Mouse (Mus musculus) CH12.LX (cell line): ENCODE measurements around the gene Ift43. TPM values are rescaled to one million over a fixed set of nuclear protein-coding genes. Genes with fewer than 3 reads are reported as not detected.

Source experiments
- DNase-seq: peaks from one replicate; pipeline ENCODE4 v3.0.0-alpha.2; 2013; ENCODE audit errors: extremely low read depth
- H3K27ac ChIP-seq: 2 replicates; pipeline ENCODE4 v1.5.1; 2012; ENCODE audit warnings: low read depth, mild to moderate bottlenecking, control low read depth, moderate library complexity; ENCODE audit not compliant: insufficient read depth
- H3K27me3 ChIP-seq: replicated peaks from 2 replicates; pipeline ENCODE3; 2012; ENCODE audit warnings: inconsistent platforms
- H3K36me3 ChIP-seq, 2 experiments: replicated peaks in 1 of 2; 2 replicates each; pipeline versions ENCODE3 to v1.6.1; 2012; ENCODE audit warnings: inconsistent platforms in 1 of 2, low read length in 1 of 2, mild to moderate bottlenecking in 1 of 2, mixed read lengths in 1 of 2, moderate library complexity in 1 of 2; ENCODE audit not compliant: control insufficient read depth in 1 of 2, insufficient read depth in 1 of 2
- H3K4me1 ChIP-seq, 2 experiments: 2 replicates each; pipeline ENCODE4 v1.6.1; 2012; ENCODE audit warnings: inconsistent platforms in 1 of 2, moderate library complexity in 1 of 2; ENCODE audit not compliant: insufficient read depth in 2 of 2, control insufficient read depth in 1 of 2
- H3K4me2 ChIP-seq: 2 replicates; pipeline ENCODE4 v1.6.1; 2012; ENCODE audit warnings: low read depth, mild to moderate bottlenecking, control low read depth; ENCODE audit not compliant: poor library complexity, insufficient read depth, severe bottlenecking
- H3K4me3 ChIP-seq, 3 experiments: fragments of 150-350 bp in 1 of 3; sonication (generic) in 1 of 3; replicated peaks in 1 of 3; 2 replicates each; pipeline versions ENCODE3 to v1.5.1; 2011 to 2012; ENCODE audit warnings: low read depth in 2 of 3, low read length in 2 of 3, mild to moderate bottlenecking in 2 of 3, moderate library complexity in 2 of 3, control low read depth in 1 of 3, improper control_type of control experiment in 1 of 3, inconsistent platforms in 1 of 3, mixed read lengths in 1 of 3; ENCODE audit not compliant: poor library complexity in 1 of 3
- H3K79me2 ChIP-seq: replicated peaks from 2 replicates; pipeline ENCODE4 v1.6.1; 2012; ENCODE audit warnings: mild to moderate bottlenecking, moderate library complexity; ENCODE audit not compliant: control insufficient read depth, poor library complexity, insufficient read depth, severe bottlenecking; ENCODE audit errors: extremely low read depth
- H3K9ac ChIP-seq: 2 replicates; pipeline ENCODE4 v1.6.1; 2012; ENCODE audit warnings: low read depth, mild to moderate bottlenecking, control low read depth, moderate library complexity; ENCODE audit not compliant: insufficient read depth
- H3K9me3 ChIP-seq: replicated peaks from 2 replicates; pipeline ENCODE3; 2012; ENCODE audit warnings: low read length, inconsistent platforms, mixed read lengths
- CTCF ChIP-seq, 2 experiments: IDR thresholded peaks in 1 of 2; conservative IDR thresholded peaks in 1 of 2; 2 replicates each; pipeline ENCODE4 v1.5.1; 2011 to 2012; ENCODE audit warnings: low read depth in 2 of 2, low read length in 2 of 2, improper control_type of control experiment in 1 of 2, inconsistent platforms in 1 of 2, mild to moderate bottlenecking in 1 of 2, moderate library complexity in 1 of 2
- E2F4 ChIP-seq: IDR thresholded peaks from 2 replicates; pipeline ENCODE4 v1.6.1; 2011; ENCODE audit warnings: low read depth, low read length, improper control_type of control experiment; ENCODE audit not compliant: insufficient replicate concordance
- IRF4 ChIP-seq: IDR thresholded peaks from 2 replicates; pipeline ENCODE4 v1.6.1; 2014; ENCODE audit warnings: low read depth, mild to moderate bottlenecking, inconsistent platforms, low read length, improper control_type of control experiment
- JUN ChIP-seq: IDR thresholded peaks from 2 replicates; pipeline ENCODE4 v1.6.1; 2011; ENCODE audit warnings: low read depth, mild to moderate bottlenecking, low read length, improper control_type of control experiment, moderate library complexity; ENCODE audit not compliant: insufficient read depth
- JUND ChIP-seq: conservative IDR thresholded peaks from 2 replicates; pipeline ENCODE4 v1.6.1; 2011; ENCODE audit warnings: low read depth, low read length, improper control_type of control experiment
- KAT2A ChIP-seq: IDR thresholded peaks from 2 replicates; pipeline ENCODE4 v1.6.1; 2012; ENCODE audit warnings: low read length, improper control_type of control experiment, inconsistent platforms; ENCODE audit not compliant: insufficient replicate concordance
- MAFK ChIP-seq: IDR thresholded peaks from 2 replicates; pipeline ENCODE4 v1.6.1; 2011; ENCODE audit warnings: low read length, improper control_type of control experiment; ENCODE audit not compliant: insufficient replicate concordance
- MAX ChIP-seq: IDR thresholded peaks from 2 replicates; pipeline ENCODE4 v1.6.1; 2011; ENCODE audit warnings: low read length, improper control_type of control experiment
- MAZ ChIP-seq: IDR thresholded peaks from 2 replicates; pipeline ENCODE4 v1.6.1; 2012; ENCODE audit warnings: low read depth, mild to moderate bottlenecking, inconsistent platforms, low read length, improper control_type of control experiment, moderate library complexity
- NELFE ChIP-seq: IDR thresholded peaks from 2 replicates; pipeline ENCODE4 v1.6.1; 2011; ENCODE audit warnings: low read depth, low read length, improper control_type of control experiment
- NRF1 ChIP-seq: IDR thresholded peaks from 2 replicates; pipeline ENCODE4 v1.6.1; 2014; ENCODE audit warnings: low read depth, mild to moderate bottlenecking, inconsistent platforms, low read length, improper control_type of control experiment, moderate library complexity
- POLR2AphosphoS2 ChIP-seq: IDR thresholded peaks from 2 replicates; pipeline ENCODE4 v1.6.1; 2011; ENCODE audit warnings: low read depth, low read length, improper control_type of control experiment
- RAD21 ChIP-seq: IDR thresholded peaks from 2 replicates; pipeline ENCODE4 v1.6.1; 2011; ENCODE audit warnings: low read depth, mild to moderate bottlenecking, low read length, improper control_type of control experiment, moderate library complexity
- SIN3A ChIP-seq: IDR thresholded peaks from 2 replicates; pipeline ENCODE4 v1.6.1; 2012; ENCODE audit warnings: low read length, improper control_type of control experiment, inconsistent platforms
- SMC3 ChIP-seq: IDR thresholded peaks from 2 replicates; pipeline ENCODE4 v1.6.1; 2011; ENCODE audit warnings: low read depth, low read length, improper control_type of control experiment
- TBP ChIP-seq: conservative IDR thresholded peaks from 2 replicates; pipeline ENCODE4 v1.6.1; 2011; ENCODE audit warnings: low read depth, low read length, improper control_type of control experiment
- TCF12 ChIP-seq: IDR thresholded peaks from 2 replicates; pipeline ENCODE4 v1.6.1; 2014; ENCODE audit warnings: low read depth, mild to moderate bottlenecking, inconsistent platforms, low read length, improper control_type of control experiment
- UBTF ChIP-seq: IDR thresholded peaks from 2 replicates; pipeline ENCODE4 v1.6.1; 2012; ENCODE audit warnings: low read depth, mild to moderate bottlenecking, inconsistent platforms, low read length, improper control_type of control experiment, moderate library complexity
- USF2 ChIP-seq: conservative IDR thresholded peaks from 2 replicates; pipeline ENCODE4 v1.6.1; 2011; ENCODE audit warnings: low read depth, low read length, improper control_type of control experiment
- ZC3H11A ChIP-seq: IDR thresholded peaks from 2 replicates; pipeline ENCODE4 v1.6.1; 2012; ENCODE audit warnings: low read depth, mild to moderate bottlenecking, inconsistent platforms, low read length, improper control_type of control experiment
- ZKSCAN1 ChIP-seq: IDR thresholded peaks from 2 replicates; pipeline ENCODE4 v1.6.1; 2012; ENCODE audit warnings: low read depth, inconsistent platforms, low read length, improper control_type of control experiment, borderline replicate concordance
- ZNF384 ChIP-seq: IDR thresholded peaks from 2 replicates; pipeline ENCODE4 v1.6.1; 2012; ENCODE audit warnings: low read depth, low read length, improper control_type of control experiment, inconsistent platforms
- dilution Hi-C: fragments of 300-500 bp; cut with MboI; formaldehyde crosslinking; loops from 2 replicates; pipeline ENCODE4 v1.14.3; 2020; ENCODE audit warnings: low sequenced_read_pairs; ENCODE audit not compliant: extremely low pct_unique_long_range_greater_than_20kb, extremely low pct_ligation_motif_present
- in situ Hi-C: fragments of 300-500 bp; cut with MboI; formaldehyde crosslinking; loops from 3 replicates; pipeline ENCODE4 v1.14.3; 2019; ENCODE audit warnings: low sequenced_read_pairs, low pct_ligation_motif_present, low pct_unique_long_range_greater_than_20kb, mixed read lengths
- polyA plus RNA-seq: library from polyadenylated mRNA; unstranded; fragments of >175 nt; gene quantifications from 2 replicates; pipeline ENCODE4 v1.2.1, GENCODE M21; 2012; ENCODE audit warnings: low read depth; ENCODE audit not compliant: insufficient read length
- total RNA-seq, 2 experiments: library from RNA; depleted of rRNA; stranded (reverse); fragments of 300-350 nt in 1 of 2; fragments of >200 nt in 1 of 2; gene quantifications; 2 replicates each; pipeline ENCODE4 v1.2.3; 2012 to 2014

Gene Ift43
- total and polyA plus RNA-seq, 3 experiments: 2.0 to 8.6 (median 2.8) TPM

DNA sequence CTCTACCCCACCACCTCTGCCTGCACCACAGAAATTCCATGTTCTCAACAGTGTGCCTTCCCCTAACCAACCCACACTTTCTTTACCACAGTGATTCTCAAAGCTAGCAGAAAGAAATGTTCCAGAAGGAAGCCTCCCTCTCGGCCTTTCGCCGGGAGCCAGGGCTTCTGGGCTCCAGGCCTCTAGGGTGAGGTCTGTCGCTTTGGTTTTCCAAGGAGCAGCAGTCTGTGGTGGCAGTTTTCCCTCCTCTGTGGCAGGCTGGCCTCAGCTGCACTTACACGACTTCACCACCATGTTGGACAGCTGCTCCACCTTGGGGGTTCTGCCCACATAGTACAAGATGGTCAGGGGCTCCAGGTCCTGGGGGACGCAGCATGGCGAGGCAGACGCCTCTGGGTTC, 24.8 kb upstream of the Ift43 start:
- dilution Hi-C loops: no loop called here

DNA sequence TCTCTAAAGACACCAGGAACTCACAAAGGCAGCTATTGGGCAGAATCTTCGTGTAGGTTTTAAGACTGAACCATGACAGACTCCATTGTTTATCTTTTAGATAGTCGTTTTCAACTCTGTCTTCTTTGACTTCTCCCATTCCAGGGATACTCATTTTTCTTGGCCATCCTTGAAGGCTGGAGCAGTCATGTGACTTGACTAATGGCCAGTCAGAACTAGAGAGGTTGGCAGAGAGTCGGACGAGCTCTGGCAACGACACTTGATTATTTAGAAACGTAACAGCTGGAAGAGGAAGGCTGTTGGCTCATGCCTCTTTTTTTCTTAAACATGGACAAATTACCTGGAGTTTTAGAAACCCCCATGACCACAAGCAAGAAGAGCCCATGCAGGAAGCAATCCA, 23.0 kb upstream of the Ift43 start:
- no peak for DNase-seq
- Histone ChIP-seq H3K79me2 (no peaks in the 10 kb centered on the region), H3K36me3 (peaks cover 0 to 3% of the 10 kb centered on the region in 2 experiments), H3K4me2 (no peak overlapping the region), H3K27me3 (no peaks in the 10 kb centered on the region), H3K27ac (no peak overlapping the region), H3K4me3 (no peak overlapping the region), H3K9me3 (no peaks in the 10 kb centered on the region), H3K4me1 (peaks cover 9 to 12% of the 10 kb centered on the region in 2 experiments), H3K9ac (no peak overlapping the region)
- TF ChIP-seq UBTF: no peak
- no peak for TF ChIP-seq SIN3A
- no peak for TF ChIP-seq CTCF (conservative IDR thresholded peaks at IDR 0.05 in 1 of 2, IDR thresholded peaks at IDR 0.05 in 1 of 2; ENCODE audit: low read depth in 2 of 2, low read length in 2 of 2)
- TF ChIP-seq ZC3H11A: no peak
- TF ChIP-seq JUND: no peak
- TF ChIP-seq TCF12: no peak
- TF ChIP-seq USF2: no peak
- TF ChIP-seq JUN: no peak
- TF ChIP-seq POLR2AphosphoS2: no peak
- TF ChIP-seq RAD21: no peak
- no peak for TF ChIP-seq TBP
- no peak for TF ChIP-seq NELFE
- no peak for TF ChIP-seq MAX
- TF ChIP-seq KAT2A: no peak
- no peak for TF ChIP-seq SMC3
- TF ChIP-seq ZKSCAN1: no peak
- no peak for TF ChIP-seq ZNF384
- TF ChIP-seq NRF1: no peak
- TF ChIP-seq MAZ: no peak
- in situ Hi-C loops (no loop called here), dilution Hi-C loops (no loop called here)

More for the DNA sequence above, 24.8 kb upstream of the Ift43 start:
- H3K9me3 ChIP-seq: no peaks in the 10 kb centered on the region
- peaks cover 9 to 12% of the 10 kb centered on the region in 2 experiments for H3K4me1 ChIP-seq
- no peaks in the 10 kb centered on the region for H3K27me3 ChIP-seq
- no peak overlapping the region for H3K9ac ChIP-seq
- DNase-seq: no peak
- no peak overlapping the region for H3K27ac ChIP-seq
- H3K36me3 ChIP-seq: peaks cover 0 to 5% of the 10 kb centered on the region in 2 experiments
- in situ Hi-C loops: no loop called here
- H3K4me2 ChIP-seq: no peak overlapping the region
- H3K4me3 ChIP-seq: no peak overlapping the region
- TF ChIP-seq JUND (no peak), MAFK (no peak), E2F4 (no peak), IRF4 (no peak)
- H3K79me2 ChIP-seq: no peaks in the 10 kb centered on the region
